Mouse (Mus musculus): ENCODE data around the gene D130052B06Rik.

Gene D130052B06Rik

DNA sequence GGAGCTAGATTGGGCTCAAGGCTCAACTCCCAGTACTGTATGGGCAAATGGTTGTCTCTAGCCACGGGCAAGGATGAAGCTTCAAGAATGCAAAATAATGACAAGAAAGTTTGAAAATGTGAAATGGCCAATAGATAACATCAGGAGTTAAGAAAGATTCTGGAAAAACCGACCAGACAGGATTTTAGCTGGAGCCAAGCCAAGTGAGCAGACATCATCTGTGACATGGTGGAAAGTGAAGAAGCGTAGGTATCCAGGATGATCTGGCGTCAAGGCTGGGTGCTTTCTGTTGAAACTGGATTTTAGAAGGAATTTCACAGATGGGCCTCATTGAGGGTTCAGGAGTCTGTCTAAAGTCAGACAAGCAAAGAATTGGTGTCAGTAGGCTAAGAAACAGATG, at the start of gene D130052B06Rik:
TSS of gene D130052B06Rik (plus strand) at position 317 of the 400 bp plus-strand sequence.
- in situ Hi-C loops (cut with MboI, MseI): no loop called here

DNA sequence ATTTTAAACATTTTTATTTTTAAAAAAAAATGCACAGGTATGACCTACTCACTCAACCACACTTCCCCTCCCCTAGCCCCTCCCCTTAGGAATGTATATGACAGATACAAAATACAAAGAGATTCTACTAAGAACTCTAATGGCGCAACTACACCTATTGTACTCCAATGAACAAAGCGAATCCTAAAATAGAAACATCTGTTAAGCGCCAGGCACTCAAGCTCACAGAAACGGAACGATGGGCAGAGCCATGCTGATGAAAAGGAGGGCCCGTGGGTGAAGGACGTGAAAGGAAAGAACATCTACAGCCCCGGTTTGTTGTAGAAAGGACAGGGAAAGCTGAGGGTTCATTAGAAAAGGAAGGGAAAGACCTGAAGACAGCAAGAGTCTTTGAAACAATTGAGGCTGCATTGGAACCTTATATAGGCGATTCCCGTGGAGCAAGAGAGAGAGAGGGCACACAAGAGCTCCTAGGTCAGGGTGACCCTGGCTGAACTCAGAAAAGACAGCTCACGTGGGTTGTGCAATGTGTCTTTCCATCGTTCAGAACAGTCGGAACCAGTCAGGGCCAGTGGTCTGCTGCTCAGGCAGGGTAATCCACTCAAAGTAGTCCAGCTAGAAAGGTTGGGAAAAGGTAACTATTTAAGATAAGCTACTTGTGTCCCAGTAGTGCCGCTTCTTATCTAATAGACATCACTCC, 48.1 kb upstream of the D130052B06Rik start:
- in situ Hi-C loops (cut with MboI, MseI): loop anchor here in 1 of 2 experiments (10.0 kb wide), 1 partner anchor 1646 kb away; no protein-coding TSS in a partner anchor

DNA sequence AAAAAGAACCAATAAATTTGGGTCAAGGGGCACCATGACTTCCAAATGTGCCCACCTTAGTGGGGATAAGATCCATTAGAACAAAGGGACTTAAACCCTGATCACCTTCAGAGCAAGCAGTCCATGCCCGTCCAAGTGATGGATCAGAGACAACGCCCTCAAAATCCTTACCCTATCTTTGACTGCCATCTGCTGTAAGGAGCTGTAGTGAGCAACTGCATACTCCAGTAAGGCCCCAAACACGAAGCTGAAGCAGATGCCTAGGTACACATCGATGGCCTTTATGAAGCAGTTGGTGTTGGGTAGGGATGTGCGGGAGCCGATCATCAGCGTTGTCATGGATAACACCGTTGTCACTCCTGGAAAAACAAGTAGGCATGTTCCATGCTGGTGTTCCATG, 45.0 kb upstream of the D130052B06Rik start:
- in situ Hi-C loops (cut with MboI, MseI): loop anchor here in 1 of 2 experiments (10.0 kb wide), 1 partner anchor 1649 kb away; no protein-coding TSS in a partner anchor

DNA sequence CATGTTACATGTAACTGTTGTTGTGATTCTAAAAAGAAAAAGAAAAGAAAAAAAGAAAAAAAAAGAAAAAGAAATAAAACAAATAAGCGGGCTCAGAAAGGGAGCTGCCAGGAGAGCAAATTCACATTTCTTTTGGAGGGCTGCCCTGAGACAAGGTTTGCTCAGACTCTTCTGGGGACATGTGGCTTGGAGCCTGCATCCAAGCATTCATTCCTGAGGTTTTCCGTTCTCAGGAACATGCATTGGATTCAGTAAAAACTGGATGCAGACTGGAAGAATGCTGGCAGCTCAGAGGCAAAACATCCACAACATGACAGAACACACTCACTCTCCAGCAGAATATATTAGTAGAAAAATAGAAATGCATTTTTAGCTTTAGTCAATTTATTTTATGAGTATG, 35.2 kb upstream of the D130052B06Rik start:
- in situ Hi-C loops (cut with MboI, MseI): no loop called here

DNA sequence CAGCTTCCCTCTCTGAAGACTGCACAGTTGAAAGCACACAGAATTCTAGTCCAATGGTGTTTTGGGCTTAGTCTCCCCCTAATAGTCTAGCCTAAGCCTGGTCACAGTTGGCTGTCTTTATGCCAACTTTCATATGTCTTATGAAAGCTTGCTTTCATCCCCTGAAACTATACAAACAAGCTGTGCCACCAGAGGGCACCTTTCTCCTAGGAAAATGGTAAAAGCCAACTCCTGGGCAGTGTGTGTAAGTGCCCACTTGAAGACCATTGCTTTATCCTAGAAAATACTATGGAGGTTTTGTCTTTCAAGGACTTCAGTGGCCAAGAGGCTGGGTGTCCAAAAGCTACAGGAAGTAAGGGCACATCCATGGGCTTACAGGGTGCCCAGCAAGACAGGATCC, 28.7 kb upstream of the D130052B06Rik start:
- in situ Hi-C loops (cut with MboI, MseI): no loop called here

DNA sequence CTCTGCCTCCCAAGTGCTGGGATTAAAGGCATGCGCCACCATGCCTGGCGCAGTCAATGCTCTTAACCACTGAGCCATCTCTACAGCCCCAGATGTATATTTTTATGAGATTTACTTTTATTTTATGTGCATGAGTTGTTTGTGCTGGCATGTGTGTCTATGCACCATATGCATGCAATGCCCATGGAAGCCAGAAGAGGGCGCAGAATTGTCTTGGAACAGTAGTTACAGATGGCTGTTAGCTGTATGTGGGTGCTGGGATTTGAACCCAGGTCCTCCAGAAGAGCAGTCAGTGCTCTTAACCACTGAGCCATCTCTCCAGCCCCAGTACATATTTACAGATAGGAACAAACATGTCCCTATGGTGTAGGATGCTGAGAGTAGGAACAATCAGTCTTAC, 24.2 kb upstream of the D130052B06Rik start:
- in situ Hi-C loops (cut with MboI, MseI): no loop called here

DNA sequence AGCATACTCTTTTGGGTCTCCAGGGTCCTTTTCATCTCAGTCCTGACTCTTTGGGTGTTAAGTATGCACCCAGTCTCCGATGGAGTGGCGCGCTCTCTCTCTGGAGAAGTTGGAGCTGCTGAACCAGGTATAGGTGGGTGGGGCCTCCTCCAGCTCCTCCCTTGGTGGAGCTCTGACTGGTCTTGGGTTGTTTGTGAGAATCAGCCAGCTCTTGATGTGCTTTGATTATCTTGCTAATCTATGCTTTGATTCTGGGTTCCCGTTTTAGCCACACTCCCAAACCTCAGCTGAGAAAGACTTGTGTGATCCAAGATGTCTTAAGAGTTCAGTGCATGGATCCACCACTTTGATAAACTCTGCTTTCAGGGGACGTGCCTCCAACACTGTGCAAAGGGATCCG, 20.2 kb upstream of the D130052B06Rik start, which contains the start of gene Gabrp:
TSS of gene Gabrp (minus strand) at position 101 of the 400 bp plus-strand sequence.
- in situ Hi-C loops (cut with MboI, MseI): no loop called here

DNA sequence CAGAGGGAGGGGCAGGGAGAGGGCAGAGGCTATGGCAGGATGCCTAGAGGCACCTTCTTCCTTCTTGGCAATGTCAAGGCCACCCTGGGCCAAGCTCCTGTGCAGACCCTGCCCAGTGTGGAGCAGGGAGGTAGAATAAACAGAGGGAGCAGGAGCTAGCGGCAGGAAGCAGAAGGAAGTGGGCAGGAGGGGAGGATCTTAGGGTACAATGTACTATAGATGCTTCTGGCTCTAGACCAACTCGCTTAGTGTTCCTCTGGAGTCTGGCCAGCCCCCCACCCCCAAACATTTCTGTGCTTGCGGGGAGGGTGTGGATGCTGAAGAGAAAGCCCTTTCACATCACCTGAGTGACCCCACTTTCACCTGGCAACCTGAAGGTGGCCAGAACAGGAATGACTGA, 19.5 kb upstream of the D130052B06Rik start:
- in situ Hi-C loops (cut with MboI, MseI): no loop called here

DNA sequence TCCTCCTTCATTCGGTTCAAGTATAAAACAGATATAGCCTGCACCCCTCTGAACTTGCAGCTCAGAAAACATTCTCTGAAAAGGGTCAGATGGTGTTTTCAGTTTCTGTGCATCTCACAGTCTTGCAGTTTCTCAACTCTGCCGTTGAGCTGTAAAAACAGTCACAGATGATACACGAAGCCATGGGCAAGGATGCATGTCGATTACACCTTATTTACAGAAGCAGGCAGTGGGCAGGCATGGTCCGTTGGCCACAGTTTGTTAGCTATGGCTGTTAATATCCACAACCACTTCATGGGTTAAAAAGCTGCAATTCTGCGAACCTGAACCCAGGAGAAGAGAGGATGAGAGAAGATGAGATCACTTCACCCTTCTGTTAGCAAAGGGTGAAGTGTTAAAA, 12.5 kb upstream of the D130052B06Rik start:
- in situ Hi-C loops (cut with MboI, MseI): no loop called here

DNA sequence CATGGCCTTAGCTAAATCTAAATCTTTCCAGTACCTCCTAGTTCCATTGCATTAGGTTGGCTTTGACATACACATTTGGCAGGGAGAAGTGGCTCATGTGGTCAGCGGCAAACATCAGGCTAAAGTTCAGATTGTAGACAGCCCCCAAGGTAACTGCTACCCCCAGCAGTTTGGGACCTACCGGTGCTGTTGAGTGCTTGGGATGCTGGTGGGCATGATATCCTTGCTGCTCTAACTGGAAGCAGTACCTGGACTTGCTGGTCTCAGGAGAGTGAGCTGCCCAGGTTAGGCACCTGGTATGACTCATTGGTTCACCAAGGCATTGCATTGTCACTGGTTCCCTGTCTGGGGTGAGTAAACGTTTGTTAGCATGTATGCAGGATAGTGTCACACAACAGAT, 8.3 kb upstream of the D130052B06Rik start:
- in situ Hi-C loops (cut with MboI, MseI): no loop called here

DNA sequence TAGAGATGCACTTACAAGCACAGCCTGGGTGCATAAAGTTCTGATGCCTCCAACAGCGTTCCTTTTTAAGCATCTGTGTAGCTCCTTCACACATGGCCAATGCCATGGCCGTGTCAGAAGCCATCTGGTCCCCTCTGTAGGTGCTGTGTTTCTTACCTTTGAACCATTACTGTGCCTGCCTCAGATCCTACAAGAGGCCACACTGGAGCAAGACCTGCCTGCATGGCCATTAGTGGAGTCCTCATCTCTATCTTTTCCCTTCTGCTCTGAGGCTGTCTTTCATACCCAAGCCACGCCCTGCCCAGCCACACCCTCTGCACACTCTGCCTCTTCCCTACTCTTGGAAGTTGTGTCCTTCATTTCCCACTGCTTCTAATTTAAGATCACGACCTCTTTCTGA, 6.3 kb upstream of the D130052B06Rik start:
- in situ Hi-C loops (cut with MboI, MseI): no loop called here

DNA sequence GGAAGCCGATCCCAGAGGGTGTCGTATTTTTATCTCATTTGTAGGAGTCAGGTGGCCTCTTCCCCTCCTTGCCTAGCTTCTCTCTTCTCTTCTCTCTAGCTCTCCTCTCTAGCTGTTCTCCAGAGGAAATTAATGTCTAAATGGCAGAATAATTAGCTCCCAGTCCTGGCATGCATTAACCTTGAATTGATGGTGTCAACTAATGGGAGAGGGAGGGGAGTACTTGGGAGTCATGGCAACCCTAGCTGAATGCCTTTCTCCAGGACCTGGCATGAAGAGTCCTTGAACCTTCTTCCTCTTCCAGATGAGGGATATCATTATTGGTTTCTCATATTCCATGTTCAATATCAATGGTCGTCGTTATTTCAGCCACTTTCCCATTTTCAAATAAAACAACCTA, 2.4 kb upstream of the D130052B06Rik start:
- in situ Hi-C loops (cut with MboI, MseI): no loop called here

DNA sequence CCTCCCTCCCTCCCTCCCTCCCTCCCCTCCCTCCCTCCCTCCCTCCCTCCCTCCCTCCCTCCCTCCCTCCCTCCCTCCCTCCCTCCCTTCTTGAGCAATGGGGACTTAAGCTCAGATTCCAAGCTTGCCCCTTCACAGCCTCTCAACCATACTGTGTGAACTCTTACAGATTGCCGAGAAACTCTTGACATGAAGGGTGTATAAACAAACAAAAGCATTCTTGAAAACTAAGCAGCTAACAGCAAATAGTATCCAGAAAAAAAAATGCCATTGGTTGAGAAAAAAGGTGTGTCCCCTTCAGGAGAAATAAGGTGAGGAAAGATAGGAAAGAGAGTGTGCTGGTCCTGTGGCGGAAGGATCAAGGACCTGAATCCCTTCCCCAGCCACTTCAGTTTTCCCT, 4.1 kb downstream of the D130052B06Rik start:
- in situ Hi-C loops (cut with MboI, MseI): no loop called here

DNA sequence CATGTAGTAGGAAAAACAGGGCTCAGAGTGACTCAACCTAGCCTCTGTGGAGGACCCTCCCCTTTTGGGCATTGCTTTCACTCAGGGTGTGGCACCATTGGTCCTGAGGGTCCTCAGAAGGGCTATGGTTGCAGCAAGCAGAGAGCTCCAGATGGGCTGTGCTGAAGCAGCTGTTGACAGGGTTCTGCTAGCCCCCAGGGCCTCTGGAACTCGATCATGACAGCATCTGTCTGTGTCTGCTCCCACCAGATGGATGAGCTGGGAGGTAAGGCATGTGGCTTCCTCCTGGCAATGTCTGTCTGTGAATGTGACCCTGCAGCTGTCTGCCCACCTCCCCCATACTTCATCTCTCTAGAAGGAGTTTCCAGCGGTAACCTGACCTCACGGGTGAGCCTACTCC, 8.7 kb downstream of the D130052B06Rik start:
- in situ Hi-C loops (cut with MboI, MseI): no loop called here

DNA sequence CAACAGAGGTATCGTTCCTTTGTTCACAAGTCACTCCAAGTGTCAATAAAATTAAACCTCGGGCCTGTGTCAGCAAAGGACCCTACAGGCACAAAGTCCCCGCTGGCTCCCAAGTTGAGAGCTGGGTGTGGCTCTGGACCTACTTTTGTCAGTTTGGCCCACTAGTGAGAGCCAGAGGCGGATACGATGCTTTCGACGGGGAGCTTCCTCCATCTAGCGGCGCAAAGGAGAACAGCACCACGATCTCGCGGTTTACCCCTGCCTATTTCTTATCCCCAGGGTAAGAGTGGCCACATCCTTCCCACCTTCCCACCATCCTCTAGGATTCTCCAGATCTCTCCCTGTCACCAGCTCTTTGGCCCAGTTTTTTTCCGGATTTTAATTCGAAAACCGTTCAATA, 15.1 kb downstream of the D130052B06Rik start:
- in situ Hi-C loops (cut with MboI, MseI): loop anchor here (5.0 kb wide), 1 partner anchor 437 kb away; no protein-coding TSS in a partner anchor

DNA sequence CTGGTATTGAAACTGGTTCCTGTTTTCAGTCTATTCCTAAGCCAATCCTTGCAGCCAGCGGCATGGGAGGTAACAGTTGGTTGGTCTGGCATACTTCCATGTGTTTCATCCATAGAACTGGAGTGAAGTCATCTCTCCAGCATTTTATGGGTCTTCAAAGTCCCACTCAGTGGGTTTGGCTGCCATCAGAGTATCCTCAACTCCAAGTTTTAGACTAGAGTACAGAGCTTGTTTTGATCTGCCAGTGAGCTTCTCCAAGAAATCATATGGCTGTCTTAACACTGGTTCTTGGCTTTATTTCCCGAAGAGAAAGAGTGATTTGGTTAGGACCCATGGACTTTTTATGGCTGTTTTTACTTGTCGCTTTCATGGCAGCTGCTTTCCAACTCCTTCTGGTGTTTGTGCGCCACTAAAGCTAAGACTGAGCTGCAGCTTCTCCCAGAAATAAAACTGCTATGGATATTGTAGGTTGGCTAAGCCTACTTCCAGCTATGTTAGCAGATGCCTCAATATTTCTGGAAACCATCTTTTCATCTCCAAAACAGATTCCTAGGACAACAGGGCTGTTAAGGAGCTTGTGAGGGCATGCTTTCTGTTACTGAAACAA, 28.1 kb downstream of the D130052B06Rik start:
- in situ Hi-C loops (cut with MboI, MseI): no loop called here

DNA sequence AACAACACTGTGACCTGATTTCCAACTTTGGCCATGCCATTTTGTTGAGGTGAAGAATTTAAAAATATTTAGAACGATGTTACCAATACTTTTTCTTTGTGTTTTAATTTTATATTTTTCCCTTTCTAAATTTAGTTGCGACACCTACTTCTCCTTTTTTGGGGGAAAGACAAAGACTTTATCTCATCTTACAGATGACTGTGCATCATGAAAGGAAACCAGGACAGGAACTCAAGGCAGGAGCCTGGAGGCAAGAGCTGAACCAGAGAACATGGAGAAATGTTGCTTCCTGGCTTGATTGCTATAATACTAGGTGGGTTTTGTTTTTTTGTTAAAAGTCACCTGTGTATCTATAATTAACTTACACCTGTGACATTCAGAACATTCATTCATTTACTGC, 38.0 kb downstream of the D130052B06Rik start:
- in situ Hi-C loops (cut with MboI, MseI): no loop called here

DNA sequence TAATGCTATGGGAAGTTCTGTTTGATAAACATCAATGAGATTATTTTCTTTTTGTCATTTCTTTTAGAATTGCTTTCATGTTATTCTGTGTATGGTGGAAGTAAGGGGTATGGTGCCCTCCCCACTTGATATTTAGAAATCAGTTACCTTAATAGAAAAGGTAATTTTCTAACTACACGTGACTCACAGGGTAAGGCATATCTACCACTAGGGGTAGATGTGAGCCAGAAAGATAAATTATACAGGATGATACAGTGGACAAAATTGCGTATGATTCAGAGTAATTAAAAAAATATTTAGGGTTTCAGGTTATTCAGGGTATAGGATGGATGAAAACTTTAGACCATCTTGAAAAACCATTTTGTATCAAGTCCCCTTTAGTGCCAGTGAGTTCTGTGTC, 50.3 kb downstream of the D130052B06Rik start:
- in situ Hi-C loops (cut with MboI, MseI): no loop called here

DNA sequence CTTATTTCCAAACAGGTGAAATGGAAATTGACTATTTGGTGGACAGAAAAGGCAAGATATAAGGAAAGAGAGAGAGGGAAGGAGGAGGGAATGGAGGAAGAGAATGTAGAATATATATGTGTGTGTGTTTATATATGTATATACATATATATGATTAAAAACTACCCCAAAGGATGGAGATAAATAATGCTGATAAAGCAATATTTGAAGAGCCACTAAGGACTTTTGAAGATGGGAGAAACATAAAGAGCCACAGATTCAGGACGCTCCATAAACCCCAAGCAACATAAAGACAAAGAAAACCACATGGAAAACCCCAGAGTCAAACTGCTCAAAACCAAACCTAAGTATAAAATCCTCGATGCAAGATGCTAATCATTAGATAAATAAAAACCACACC, 55.4 kb downstream of the D130052B06Rik start:
- in situ Hi-C loops (cut with MboI, MseI): no loop called here

DNA sequence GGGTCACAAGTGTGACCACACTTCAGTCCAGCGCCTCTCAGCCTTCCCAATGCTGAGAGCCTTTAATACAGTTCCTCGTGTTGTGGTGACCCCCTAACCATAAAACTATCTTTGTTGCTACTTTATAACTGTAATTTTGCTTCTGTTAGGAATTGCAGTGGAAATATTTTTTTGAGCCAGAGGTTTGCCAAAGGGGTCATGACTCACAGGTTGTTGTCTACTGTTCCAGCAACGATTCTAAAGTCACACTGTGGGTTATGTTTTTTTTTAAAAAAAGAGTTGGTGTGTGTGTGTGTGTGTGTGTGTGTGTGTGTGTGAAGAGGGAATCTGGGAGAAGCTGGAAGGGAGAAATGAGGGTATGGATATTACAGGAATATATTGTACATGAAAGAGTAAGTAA, 56.1 kb downstream of the D130052B06Rik start:
- in situ Hi-C loops (cut with MboI, MseI): no loop called here

DNA sequence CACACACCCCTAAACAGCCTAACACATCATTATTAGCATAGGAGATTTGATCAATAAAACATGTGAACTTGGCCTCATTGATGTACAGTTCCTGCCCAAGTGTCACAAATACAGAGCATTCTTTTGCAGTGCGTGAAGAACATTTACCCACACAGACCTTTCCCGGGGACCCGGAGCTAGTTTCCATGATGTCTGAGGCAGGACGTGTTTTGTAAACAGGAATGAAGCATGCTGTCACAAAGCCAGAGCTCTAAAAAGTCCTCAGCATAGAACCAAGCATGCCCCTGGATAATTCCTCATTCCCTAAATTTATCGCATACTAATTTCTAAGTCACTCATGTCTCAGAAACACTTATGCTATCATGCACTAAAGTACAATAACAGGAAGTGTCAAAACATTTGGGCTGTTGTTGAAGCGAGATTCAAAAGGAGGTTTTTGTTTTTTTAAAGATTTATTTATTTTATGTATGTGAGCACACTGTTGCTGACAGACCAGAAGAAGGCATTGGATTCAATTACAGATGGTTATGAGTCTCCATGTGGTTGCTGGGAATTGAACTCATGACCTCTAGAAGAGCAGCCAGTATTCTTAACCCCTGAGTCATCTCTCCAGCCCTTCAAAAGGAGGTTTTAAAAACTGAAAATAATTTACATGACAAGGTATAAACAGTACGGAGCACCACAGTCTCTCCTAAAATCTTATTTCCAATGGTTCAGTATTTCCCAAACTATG, 56.9 kb downstream of the D130052B06Rik start:
- in situ Hi-C loops (cut with MboI, MseI): no loop called here
